Mouse (Mus musculus): ENCODE data around the gene Tspan4.

DNA sequence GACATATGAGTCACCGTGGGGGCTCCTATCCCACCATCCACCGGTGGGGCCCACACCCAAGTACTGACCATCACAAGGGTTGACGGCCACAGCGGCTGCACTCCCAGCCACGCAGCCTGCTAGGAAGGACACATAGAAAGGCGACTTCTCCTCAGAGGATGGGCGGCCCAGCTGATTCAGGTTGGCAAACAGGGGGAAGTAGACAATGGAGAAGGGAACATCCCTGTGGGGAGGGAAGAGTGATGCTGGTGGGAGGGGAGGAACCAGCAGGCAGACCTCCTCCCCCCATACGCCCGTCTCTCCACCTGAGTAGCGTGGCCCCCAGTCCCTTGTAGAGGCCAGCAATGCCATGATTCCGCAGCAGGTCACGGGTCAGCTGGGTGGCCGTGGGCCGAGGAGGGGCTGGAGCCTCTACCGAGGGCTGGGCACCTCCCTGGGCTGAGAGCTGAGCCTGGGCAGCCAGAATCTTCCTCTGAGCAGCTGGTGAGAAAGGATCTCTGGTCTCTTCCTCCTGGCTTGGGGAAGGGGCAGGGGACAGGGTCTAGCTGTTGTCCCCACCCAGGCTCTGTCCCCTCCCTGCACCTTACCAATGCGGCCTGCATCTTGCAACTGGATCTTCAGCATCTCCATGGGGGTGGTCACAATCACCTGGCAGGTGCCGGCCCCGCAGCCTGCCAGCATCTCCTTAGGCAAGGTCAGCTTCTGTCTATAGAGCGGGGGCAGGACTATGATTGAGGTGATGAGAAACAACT lies 43.4 kb upstream of the Tspan4 start:
- TF ChIP-seq GATA1 (IDR thresholded peaks at IDR 0.05; ENCODE audit: low read length) (no peak), TAL1 (IDR thresholded peaks at IDR 0.05; ENCODE audit: low read length) (no peak)
